ENCODE assay signal across 12 mouse cellular contexts in genomic region chr9:114614176-114614953, GRCm38 (mm10). TPM values are rescaled to one million over a fixed set of nuclear protein-coding genes. Genes with fewer than 3 reads are reported as not detected.
DNase-seq lines count a peak whose midpoint lies in the region; ATAC-seq and TF ChIP-seq lines count a peak whose summit lies in the region.
"Had no signal": no experiment of that assay in that cellular context is flagged by ENCODE, and none has a peak within 500 bp of the region (broad histone marks: within the 10 kb centered on the region; RNA-seq: fewer than 3 reads in every experiment).

No protein-coding gene starts in this region.

- H3K36me3 ChIP-seq in kidney, adult 2 months (ENCODE audit: control insufficient read depth, insufficient read depth, low read length) = peaks cover 8% of the 10 kb centered on the region
- peaks cover 63 to 76% of the 10 kb centered on the region in 2 experiments for H3K36me3 ChIP-seq in CH12.LX (replicated peaks in 1 of 2; ENCODE audit: control insufficient read depth in 1 of 2, insufficient read depth in 1 of 2, low read length in 1 of 2)
- peaks cover 70% of the 10 kb centered on the region for H3K36me3 ChIP-seq in embryonic facial prominence, embryonic 12.5 days

- no peak overlapping the region for H3K4me3 ChIP-seq in kidney, adult 2 months (ENCODE audit: insufficient read depth, low read depth, low read length)
- no peak overlapping the region for H3K4me3 ChIP-seq in CH12.LX (replicated peaks in 1 of 3; ENCODE audit: low read depth in 2 of 3, low read length in 2 of 3, poor library complexity in 1 of 3)
- no peak overlapping the region for H3K4me3 ChIP-seq in embryonic facial prominence, embryonic 12.5 days
- H3K4me3 ChIP-seq: embryonic facial prominence, embryonic 13.5 days; limb, embryonic 13.5 days; midbrain, embryonic 12.5 days had no signal

- no peak; the same call in 1 of the 2 replicates for TF ChIP-seq RAD21 in CH12.LX (IDR thresholded peaks at IDR 0.05; ENCODE audit: low read depth, low read length)

- peak; percentile 16 for DNase-seq in kidney, postnatal 10 days
- DNase-seq in kidney, adult 2 months = no peak
- DNase-seq in 3T3-L1 (ENCODE audit: low read depth, low spot score) (peak; percentile 30), CH12.LX (ENCODE audit: extremely low read depth) (peak; percentile 36)
- DNase-seq in urinary bladder, postnatal 4 days (ENCODE audit: low spot score in 2 of 2) = no peak
- no peak for DNase-seq in cerebellum, adult 11-12 months
- no peak for DNase-seq in adrenal gland, adult 18-20 months (ENCODE audit: low spot score in 2 of 2)

- 69% methylated on average over 9 of the region's 9 CpGs for WGBS in kidney, adult 2 months
- 85% methylated on average over 9 of the region's 9 CpGs for WGBS in embryonic facial prominence, embryonic 12.5 days

- no peaks in the 10 kb centered on the region for H3K4me1 ChIP-seq in kidney, adult 2 months (ENCODE audit: control insufficient read depth, insufficient read depth, low read length)
- H3K4me1 ChIP-seq in CH12.LX (ENCODE audit: control insufficient read depth in 1 of 2, insufficient read depth in 2 of 2) = 0 out of 4 replicates have a peak, but pooled peaks cover 0 to 7% of the 10 kb centered on the region in 2 experiments
- H3K4me1 ChIP-seq in embryonic facial prominence, embryonic 12.5 days = no peaks in the 10 kb centered on the region
- H3K4me1 ChIP-seq: embryonic facial prominence, embryonic 13.5 days; limb, embryonic 13.5 days; midbrain, embryonic 12.5 days had no signal

- TF ChIP-seq EP300 in CH12.LX (IDR thresholded peaks at IDR 0.05; ENCODE audit: low read length) = no peak

- 0 out of 2 replicates have a peak, but pooled peaks have one; percentile 22 for ATAC-seq in embryonic facial prominence, embryonic 12.5 days (ENCODE audit: insufficient number of reproducible peaks, insufficient read depth, low FRiP score, low TSS enrichment)
- ATAC-seq: inflammation-experienced regulatory T-cells, adult 6 months had no signal

- in situ Hi-C loops in CH12.LX (cut with MboI; ENCODE audit: low pct_ligation_motif_present, low pct_unique_long_range_greater_than_20kb, low sequenced_read_pairs) = no loop called here

- no peak overlapping the region for H3K4me2 ChIP-seq in CH12.LX (ENCODE audit: insufficient read depth, low read depth, poor library complexity, severe bottlenecking)
- no peak overlapping the region for H3K4me2 ChIP-seq in embryonic facial prominence, embryonic 12.5 days (replicated peaks)
- H3K4me2 ChIP-seq: embryonic facial prominence, embryonic 13.5 days; limb, embryonic 13.5 days; midbrain, embryonic 12.5 days had no signal

- no peak for TF ChIP-seq POLR2A in kidney, adult 2 months (IDR thresholded peaks at IDR 0.05; ENCODE audit: low read depth, low read length)
- TF ChIP-seq POLR2A in CH12.LX (IDR thresholded peaks at IDR 0.05; ENCODE audit: low read depth, low read length) = no peak

- no peaks in the 10 kb centered on the region for H3K27me3 ChIP-seq in kidney, adult 2 months (replicated peaks; ENCODE audit: control insufficient read depth, insufficient read depth, low read length)
- H3K27me3 ChIP-seq in CH12.LX (replicated peaks) = no peaks in the 10 kb centered on the region
- no peaks in the 10 kb centered on the region for H3K27me3 ChIP-seq in embryonic facial prominence, embryonic 12.5 days
- H3K27me3 ChIP-seq: embryonic facial prominence, embryonic 13.5 days; limb, embryonic 13.5 days; midbrain, embryonic 12.5 days had no signal

- H3K79me2 ChIP-seq in CH12.LX (replicated peaks; ENCODE audit: control insufficient read depth, extremely low read depth, insufficient read depth, poor library complexity, severe bottlenecking) = no peaks in the 10 kb centered on the region

- no peak overlapping the region for H3K9ac ChIP-seq in CH12.LX (ENCODE audit: insufficient read depth, low read depth)
- no peak overlapping the region for H3K9ac ChIP-seq in embryonic facial prominence, embryonic 12.5 days
- H3K9ac ChIP-seq: embryonic facial prominence, embryonic 13.5 days; limb, embryonic 13.5 days; midbrain, embryonic 12.5 days had no signal

- no peak for TF ChIP-seq CTCF in kidney, adult 2 months (conservative IDR thresholded peaks at IDR 0.05; ENCODE audit: insufficient read depth, insufficient read length, low read depth, low read length)
- TF ChIP-seq CTCF in CH12.LX (conservative IDR thresholded peaks at IDR 0.05 in 1 of 2, IDR thresholded peaks at IDR 0.05 in 1 of 2; ENCODE audit: low read depth in 2 of 2, low read length in 2 of 2) = peak; percentile 15 to 27; a peak in 2 of 4 replicates

- no peak overlapping the region for H3K27ac ChIP-seq in kidney, adult 2 months (ENCODE audit: insufficient read depth, low read depth, low read length)
- H3K27ac ChIP-seq in CH12.LX (ENCODE audit: insufficient read depth, low read depth) = no peak overlapping the region
- no peak overlapping the region for H3K27ac ChIP-seq in embryonic facial prominence, embryonic 12.5 days
- H3K27ac ChIP-seq: embryonic facial prominence, embryonic 13.5 days; limb, embryonic 13.5 days; midbrain, embryonic 12.5 days had no signal

- no peaks in the 10 kb centered on the region for H3K9me3 ChIP-seq in CH12.LX (replicated peaks; ENCODE audit: low read length)
- no peaks in the 10 kb centered on the region for H3K9me3 ChIP-seq in embryonic facial prominence, embryonic 12.5 days
- H3K9me3 ChIP-seq: embryonic facial prominence, embryonic 13.5 days; limb, embryonic 13.5 days; midbrain, embryonic 12.5 days had no signal

- dilution Hi-C loops in CH12.LX (cut with MboI; ENCODE audit: extremely low pct_ligation_motif_present, extremely low pct_unique_long_range_greater_than_20kb, low sequenced_read_pairs) = no loop called here

TF ChIP-seq in CH12.LX, 34 proteins besides CTCF, POLR2A, EP300 and RAD21:
- TF ChIP-seq ZC3H11A (IDR thresholded peaks at IDR 0.05; ENCODE audit: low read depth, low read length) (no peak), ETS1 (conservative IDR thresholded peaks at IDR 0.05; ENCODE audit: low read depth, low read length) (no peak), USF1 (IDR thresholded peaks at IDR 0.05; ENCODE audit: low read depth, low read length) (no peak), MEF2A (IDR thresholded peaks at IDR 0.05; ENCODE audit: borderline replicate concordance, low read depth, low read length) (no peak), KAT2A (IDR thresholded peaks at IDR 0.05; ENCODE audit: insufficient replicate concordance, low read length) (no peak), NRF1 (IDR thresholded peaks at IDR 0.05; ENCODE audit: low read depth, low read length) (no peak), NELFE (IDR thresholded peaks at IDR 0.05; ENCODE audit: low read depth, low read length) (no peak), ELF1 (IDR thresholded peaks at IDR 0.05; ENCODE audit: low read depth, low read length) (no peak), PAX5 (IDR thresholded peaks at IDR 0.05; ENCODE audit: low read length) (no peak), MYC (IDR thresholded peaks at IDR 0.05; ENCODE audit: low read depth, low read length) (no peak)

RNA-seq across cellular contexts. Expression of gene Cnot10, which starts 25.6 kb away (rescaled TPM):
- 21.9 and 24.0 TPM in 2 replicates for polyA plus RNA-seq in kidney, adult 2 months (2012; rRNA removed)
- total RNA-seq in CH12.LX (2012; rRNA removed) (49.4 and 53.5 TPM in 2 replicates), CH12.LX (2014; rRNA removed) (67.8 and 75.3 TPM in 2 replicates)
- 58.3 and 61.4 TPM in 2 replicates for polyA plus RNA-seq in CH12.LX (2012; ENCODE audit: insufficient read length, low read depth)
- polyA plus RNA-seq in embryonic facial prominence, embryonic 12.5 days (2016; fragmentation: Nextera tagmentation; extraction: Ambion mirVana) = 79.7 and 82.6 TPM in 2 replicates
- 10 to 100 TPM; 28.7 to 34.2 TPM for total RNA-seq in adrenal gland, adult 18-20 months (2021)

RNA-seq across cellular contexts. Expression of gene Trim71, which starts 50.2 kb away (rescaled TPM):
- polyA plus RNA-seq in kidney, adult 2 months (2012; rRNA removed) = 0.01 and 0.05 TPM in 2 replicates
- total RNA-seq in CH12.LX (2012; rRNA removed) (under 0.01 and 0.04 TPM in 2 replicates), CH12.LX (2014; rRNA removed) (not detected in 2 replicates)
- 0.03 TPM in 1 of 2 replicates, not detected in the other for polyA plus RNA-seq in CH12.LX (2012; ENCODE audit: insufficient read length, low read depth)
- 0.95 and 1.1 TPM in 2 replicates for polyA plus RNA-seq in embryonic facial prominence, embryonic 12.5 days (2016; fragmentation: Nextera tagmentation; extraction: Ambion mirVana)
- total RNA-seq in adrenal gland, adult 18-20 months (2021) = not detected

Comparison
In these comparisons a context has a peak if more than half of its experiments do, and no peak if none do; other contexts are left out.
1. DNase-seq: peak in kidney, postnatal 10 days (single experiment), 3T3-L1 (single experiment) and CH12.LX (single experiment); none in kidney, adult 2 months (single experiment), urinary bladder, postnatal 4 days (0 of 2), cerebellum, adult 11-12 months (single experiment) and adrenal gland, adult 18-20 months (0 of 2).